Mouse (Mus musculus) limb, embryonic 14.5 days (tissue): ENCODE data around the gene Zpr1. TPM values are rescaled to one million over a fixed set of nuclear protein-coding genes. Genes with fewer than 3 reads are reported as not detected.

ENCODE experiments used
- ATAC-seq: fragments of 200-750 bp; cut with Nextera tagmentation; 2 replicates; pipeline ENCODE4 v1.8.0; 2017; ENCODE audit warnings: low read depth, moderate number of reproducible peaks, moderate TSS enrichment; ENCODE audit not compliant: low FRiP score
- DNase-seq: peaks from one replicate; pipeline ENCODE4 v3.0.0-alpha.2; 2015; ENCODE audit warnings: low spot score
- H3K27ac ChIP-seq: fragments of 300-500 bp; sonication (generic); replicated peaks from 2 replicates; pipeline ENCODE4 v1.5.1; 2014; ENCODE audit warnings: low read depth, mild to moderate bottlenecking, low read length, moderate library complexity, mixed read lengths
- H3K27me3 ChIP-seq: fragments of 300-500 bp; sonication (generic); 2 replicates; pipeline ENCODE4 v1.6.1; 2014; ENCODE audit warnings: low read length, mixed read lengths; ENCODE audit not compliant: control insufficient read depth, insufficient read depth
- H3K36me3 ChIP-seq: fragments of 300-500 bp; sonication (generic); 2 replicates; pipeline ENCODE4 v1.6.1; 2014; ENCODE audit warnings: mild to moderate bottlenecking, low read length, moderate library complexity, mixed read lengths; ENCODE audit not compliant: control insufficient read depth, insufficient read depth
- H3K4me1 ChIP-seq: fragments of 300-500 bp; sonication (generic); 2 replicates; pipeline ENCODE4 v1.6.1; 2014; ENCODE audit warnings: antibody characterized with exemption, low read length, mixed read lengths; ENCODE audit not compliant: control insufficient read depth, insufficient read depth
- H3K4me2 ChIP-seq: fragments of 300-500 bp; sonication (generic); replicated peaks from 2 replicates; pipeline ENCODE4 v1.6.1; 2014; ENCODE audit warnings: low read depth, mild to moderate bottlenecking, low read length, moderate library complexity; ENCODE audit not compliant: severe bottlenecking
- H3K4me3 ChIP-seq: fragments of 300-500 bp; sonication (generic); replicated peaks from 2 replicates; pipeline ENCODE4 v1.5.1; 2014; ENCODE audit warnings: low read length
- H3K9ac ChIP-seq: fragments of 300-500 bp; sonication (generic); 2 replicates; pipeline ENCODE4 v1.6.1; 2014; ENCODE audit warnings: mild to moderate bottlenecking, low read depth, low read length, moderate library complexity; ENCODE audit not compliant: severe bottlenecking
- H3K9me3 ChIP-seq: fragments of 300-500 bp; sonication (generic); 2 replicates; pipeline ENCODE4 v1.6.1; 2016; ENCODE audit warnings: low read length; ENCODE audit not compliant: control insufficient read depth
- POLR2A ChIP-seq: fragments of 200-500 bp; IDR thresholded peaks from 2 replicates; pipeline ENCODE4 v1.8.0; 2012; ENCODE audit warnings: inconsistent platforms, mild to moderate bottlenecking, moderate library complexity, borderline replicate concordance; ENCODE audit not compliant: insufficient read depth, insufficient read length; ENCODE audit errors: extremely low read depth
- WGBS: fragments of 180-500 bp; shearing (Covaris S2); extraction: QIAGEN DNeasy Blood & Tissue Kit; methylation state at CpG from one replicate; pipeline ENCODE4 v1.1.7; 2014; 5-methylcytosine and 5-hydroxymethylcytosine counted together
- polyA plus RNA-seq, 2 experiments: library from polyadenylated mRNA; depleted of rRNA in 1 of 2; stranded (reverse) in 1 of 2; unstranded in 1 of 2; fragments of >200 nt; fragmentation: Nextera tagmentation in 1 of 2; extraction: Ambion mirVana in 1 of 2; gene quantifications; 2 replicates each; pipeline versions ENCODE4 v1.2.1 to v1.2.3; 2012 to 2014

Zpr1 gene
- polyA plus RNA-seq (2012; rRNA removed) (28.2 and 38.7 TPM in 2 replicates), polyA plus RNA-seq (2014; fragmentation: Nextera tagmentation; extraction: Ambion mirVana) (54.2 and 59.9 TPM in 2 replicates)

GRCm38 (mm10) chr9:46272677-46273454, at the start of gene Zpr1:
Gene Zpr1 (plus strand): TSS chr9:46273064.
- Histone ChIP-seq H3K4me2 (peak within 1 kb of the TSS; percentile 75), H3K9me3 (no peaks in the 10 kb centered on the region), H3K36me3 (peaks cover 34% of the 10 kb centered on the region), H3K27me3 (no peaks in the 10 kb centered on the region), H3K4me3 (peak within 1 kb of the TSS; percentile 82), H3K27ac (peak within 1 kb of the TSS; percentile 58; the same call in 1 of the 2 replicates), H3K9ac (peak within 1 kb of the TSS; percentile 73), H3K4me1 (peaks cover 5% of the 10 kb centered on the region; the same call in 1 of the 2 replicates)
- DNase-seq (peak; percentile 90), ATAC-seq (peak; percentile 94)
- TF ChIP-seq POLR2A: no peak
- 8% methylated on average over 40 of the region's 45 CpGs for whole genome bisulfite sequencing

GRCm38 (mm10) chr9:46223090-46223489, 49.8 kb upstream of the Zpr1 start:
- peaks cover 41% of the 10 kb centered on the region for H3K36me3 ChIP-seq
- no peaks in the 10 kb centered on the region for H3K4me1 ChIP-seq
- no peak overlapping the region for H3K4me3 ChIP-seq
- ATAC-seq (no peak), DNase-seq (no peak)
- H3K4me2 ChIP-seq: no peak overlapping the region
- WGBS: 83% methylated on average over 6 of the region's 6 CpGs
- H3K9me3 ChIP-seq: no peaks in the 10 kb centered on the region
- no peak overlapping the region for H3K9ac ChIP-seq
- no peaks in the 10 kb centered on the region for H3K27me3 ChIP-seq
- TF ChIP-seq POLR2A: no peak
- H3K27ac ChIP-seq: no peak overlapping the region

DNA sequence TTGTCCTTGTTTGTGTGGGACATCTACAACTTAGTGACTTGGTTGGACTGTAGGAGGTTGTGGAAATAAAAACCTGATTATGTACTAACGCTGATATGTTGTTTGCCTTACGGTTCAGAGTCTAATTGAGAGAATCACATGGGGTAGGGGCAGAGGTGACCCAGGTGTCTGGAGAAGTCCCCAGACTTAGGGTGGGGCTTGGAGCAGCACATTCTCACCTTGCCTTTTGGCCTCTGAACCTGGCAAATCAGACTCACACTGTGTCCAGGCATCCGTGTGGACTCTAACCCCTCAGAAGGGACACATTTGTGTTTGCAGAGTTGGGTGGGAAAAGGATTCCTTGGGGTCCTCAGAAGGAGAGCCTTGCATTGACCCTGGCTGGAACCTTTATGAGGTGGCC, 48.8 kb upstream of the Zpr1 start:
- Histone ChIP-seq H3K4me2 (no peak overlapping the region), H3K9me3 (no peaks in the 10 kb centered on the region), H3K4me1 (no peaks in the 10 kb centered on the region), H3K9ac (no peak overlapping the region), H3K27ac (no peak overlapping the region), H3K4me3 (no peak overlapping the region), H3K36me3 (peaks cover 39% of the 10 kb centered on the region), H3K27me3 (no peaks in the 10 kb centered on the region)
- TF ChIP-seq POLR2A: no peak
- DNase-seq (no peak), ATAC-seq (no peak)
- 81% methylated on average over 3 of the region's 3 CpGs for WGBS

GRCm38 (mm10) chr9:46224945-46225660, 47.8 kb upstream of the Zpr1 start:
- no peak for TF ChIP-seq POLR2A
- no peaks in the 10 kb centered on the region for H3K27me3 ChIP-seq
- no peak overlapping the region for H3K27ac ChIP-seq
- peaks cover 31% of the 10 kb centered on the region for H3K36me3 ChIP-seq
- H3K9ac ChIP-seq: no peak overlapping the region
- 70% methylated on average over 5 of the region's 5 CpGs for WGBS
- H3K4me2 ChIP-seq: no peak overlapping the region
- no peaks in the 10 kb centered on the region for H3K4me1 ChIP-seq
- ATAC-seq: no peak
- no peaks in the 10 kb centered on the region for H3K9me3 ChIP-seq
- no peak overlapping the region for H3K4me3 ChIP-seq
- DNase-seq: no peak

DNA sequence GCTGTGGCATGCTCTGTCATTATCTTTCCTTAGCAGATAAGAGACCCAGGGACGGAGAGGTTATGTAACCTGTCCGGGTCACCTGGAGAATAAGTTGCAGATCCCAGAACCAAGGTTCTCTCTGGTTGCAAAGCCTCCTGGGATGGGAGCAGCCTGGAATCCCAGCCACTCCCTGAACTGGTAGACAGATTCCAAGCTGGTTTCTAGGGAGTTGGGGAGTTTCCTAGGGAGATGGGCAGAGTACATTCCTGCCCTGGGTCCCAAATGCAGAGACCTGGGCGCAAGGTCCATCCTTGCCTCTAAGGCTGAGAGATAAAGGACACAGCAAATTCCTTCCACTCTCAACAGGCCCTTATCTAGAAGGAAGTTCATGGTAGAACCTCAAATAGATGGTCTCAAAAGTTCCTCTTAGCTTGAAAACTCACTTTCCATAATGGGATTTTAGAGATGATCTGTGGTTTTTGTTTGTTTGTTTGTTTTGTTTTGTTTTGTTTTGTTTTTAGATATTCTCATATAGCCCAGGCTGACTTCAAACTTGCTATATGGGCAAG, 45.7 kb upstream of the Zpr1 start:
- Histone ChIP-seq H3K4me1 (peaks cover 8% of the 10 kb centered on the region), H3K9me3 (no peaks in the 10 kb centered on the region), H3K4me3 (no peak overlapping the region), H3K9ac (no peak overlapping the region), H3K4me2 (no peak overlapping the region), H3K36me3 (peaks cover 10% of the 10 kb centered on the region), H3K27ac (no peak overlapping the region), H3K27me3 (no peaks in the 10 kb centered on the region)
- WGBS: 86% methylated on average over 3 of the region's 3 CpGs
- no peak for ATAC-seq
- DNase-seq: no peak
- TF ChIP-seq POLR2A: no peak
